Mouse (Mus musculus) brain, embryonic 14.5 days (tissue): ENCODE measurements at regions not wholly inside any gene's neighbourhood (a gene's known extent, or its start where the extent isn't known, plus 50 kb on each side); places are given as distances from the start of the nearest gene placed in this dataset.

Experiments used
- CTCF ChIP-seq: fragments of 200-500 bp; IDR thresholded peaks from 2 replicates; pipeline ENCODE4 v1.5.1; 2012; ENCODE audit warnings: inconsistent platforms, mild to moderate bottlenecking, moderate library complexity, borderline replicate concordance; ENCODE audit not compliant: insufficient read depth, insufficient read length; ENCODE audit errors: extremely low read depth
- POLR2A ChIP-seq: fragments of 200-500 bp; IDR thresholded peaks from 2 replicates; pipeline ENCODE4 v1.6.1; 2012; ENCODE audit warnings: mild to moderate bottlenecking, inconsistent platforms, borderline replicate concordance; ENCODE audit not compliant: poor library complexity, insufficient read depth, insufficient read length, severe bottlenecking; ENCODE audit errors: extremely low read depth

- TF ChIP-seq POLR2A (no peak), CTCF (no peak)
These were observed 615.3 kb upstream of the 3110018I06Rik start for GRCm38 (mm10) chr12:106872966-106873730.
